Mouse (Mus musculus) stomach, postnatal 0 days (tissue): ENCODE data around the gene Cplx2.
A peak's percentile ranks its signal among the peaks of the same experiment; 100 is the strongest.

ENCODE experiments used
- CTCF ChIP-seq: IDR thresholded peaks from 2 replicates; pipeline ENCODE4 v1.5.1; 2016; ENCODE audit warnings: antibody characterized with exemption, low read depth, mild to moderate bottlenecking, moderate library complexity
- EP300 ChIP-seq: optimal IDR thresholded peaks from 2 replicates; pipeline ENCODE3; 2016; ENCODE audit warnings: antibody characterized with exemption

GRCm38 (mm10) chr13:54372665-54373064, 1.5 kb downstream of the Cplx2 start:
- TF ChIP-seq CTCF (peak; percentile 80), EP300 (no peak)
